Comparison of ENCODE assay signal across 10 mouse cellular contexts in the genomic region with DNA sequence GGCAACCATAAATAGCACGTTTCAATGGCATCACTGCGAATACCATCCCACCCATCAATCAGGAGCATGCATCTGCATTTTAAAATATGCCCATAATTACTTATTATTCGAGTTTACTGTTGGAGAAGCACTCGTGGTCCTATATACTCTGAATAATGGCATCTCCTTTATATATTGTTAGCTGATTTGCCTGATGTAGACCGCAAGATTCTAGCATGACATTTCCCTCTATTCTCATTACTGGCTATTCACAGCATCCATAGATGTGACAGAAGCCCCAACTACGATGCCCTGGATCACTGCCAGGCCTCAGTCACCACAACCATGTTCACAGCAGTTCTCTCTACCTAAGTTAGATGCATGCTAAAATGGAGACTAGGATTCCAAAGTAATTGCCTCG.
"Had no signal": no experiment of that assay in that cellular context is flagged by ENCODE, and none has a peak within 500 bp of the region (broad histone marks: within the 10 kb centered on the region; RNA-seq: fewer than 3 reads in every experiment).

No protein-coding gene starts in this region.

- H3K4me1 ChIP-seq: limb, embryonic 13.5 days had no signal

- H3K4me2 ChIP-seq: limb, embryonic 13.5 days; midbrain, embryonic 15.5 days had no signal

- H3K27me3 ChIP-seq: limb, embryonic 13.5 days; midbrain, embryonic 15.5 days had no signal

- H3K9ac ChIP-seq: limb, embryonic 13.5 days; liver, embryonic 14.5 days; midbrain, embryonic 15.5 days had no signal

- H3K36me3 ChIP-seq: limb, embryonic 13.5 days; midbrain, embryonic 15.5 days had no signal

- DNase-seq: kidney, adult 8-10 months; kidney, postnatal 25 days; layer of hippocampus, postnatal 36 days; lung, adult 18-20 months; right cerebral cortex, postnatal 14 days; thymus, postnatal 4 days had no signal

- ATAC-seq: midbrain, embryonic 15.5 days had no signal

- H3K4me3 ChIP-seq: limb, embryonic 13.5 days; midbrain, embryonic 15.5 days had no signal

- H3K27ac ChIP-seq: limb, embryonic 13.5 days; liver, embryonic 14.5 days; midbrain, embryonic 15.5 days; stomach, postnatal 0 days had no signal

- H3K9me3 ChIP-seq: limb, embryonic 13.5 days; midbrain, embryonic 15.5 days had no signal
